Mouse (Mus musculus) adipocyte (in vitro differentiated cells): Measurements from ENCODE around the gene Setd1b.

Source experiments
- DNase-seq: peaks from one replicate; pipeline ENCODE4 v3.0.0-alpha.2; 2016; ENCODE audit warnings: low spot score

Setd1b gene

GRCm38 (mm10) chr5:123142161-123143157 lies at the start of gene Setd1b:
TSS of gene Setd1b (plus strand) at chr5:123142193.
- peak; percentile 68 for DNase-seq

DNA sequence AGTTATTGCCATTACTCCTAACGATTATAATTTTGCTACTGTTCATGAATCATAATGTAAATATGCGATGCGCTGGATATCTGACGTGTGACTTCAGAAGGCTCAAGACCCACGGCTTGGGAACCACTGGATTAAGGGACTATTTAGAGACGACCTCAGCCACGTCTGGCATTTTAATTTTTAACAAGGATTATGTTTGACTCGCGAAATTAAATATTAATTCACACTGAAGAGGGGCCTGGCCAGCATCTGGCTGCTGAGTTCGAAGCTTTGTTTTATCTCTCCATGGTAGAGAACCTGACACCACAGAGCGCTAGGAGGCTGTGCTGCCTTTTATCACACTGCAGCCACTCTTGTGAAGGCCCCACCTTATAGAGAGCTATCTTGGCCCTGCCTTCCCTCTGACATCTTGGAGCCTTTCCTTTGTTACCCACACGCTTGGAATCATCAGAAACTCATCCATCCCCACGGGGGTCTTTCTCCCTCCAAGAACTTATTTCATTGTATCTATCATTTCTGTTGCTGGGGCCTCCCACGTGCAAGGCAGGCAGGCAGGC lies 48.8 kb upstream of the Setd1b start:
- DNase-seq: no peak

DNA sequence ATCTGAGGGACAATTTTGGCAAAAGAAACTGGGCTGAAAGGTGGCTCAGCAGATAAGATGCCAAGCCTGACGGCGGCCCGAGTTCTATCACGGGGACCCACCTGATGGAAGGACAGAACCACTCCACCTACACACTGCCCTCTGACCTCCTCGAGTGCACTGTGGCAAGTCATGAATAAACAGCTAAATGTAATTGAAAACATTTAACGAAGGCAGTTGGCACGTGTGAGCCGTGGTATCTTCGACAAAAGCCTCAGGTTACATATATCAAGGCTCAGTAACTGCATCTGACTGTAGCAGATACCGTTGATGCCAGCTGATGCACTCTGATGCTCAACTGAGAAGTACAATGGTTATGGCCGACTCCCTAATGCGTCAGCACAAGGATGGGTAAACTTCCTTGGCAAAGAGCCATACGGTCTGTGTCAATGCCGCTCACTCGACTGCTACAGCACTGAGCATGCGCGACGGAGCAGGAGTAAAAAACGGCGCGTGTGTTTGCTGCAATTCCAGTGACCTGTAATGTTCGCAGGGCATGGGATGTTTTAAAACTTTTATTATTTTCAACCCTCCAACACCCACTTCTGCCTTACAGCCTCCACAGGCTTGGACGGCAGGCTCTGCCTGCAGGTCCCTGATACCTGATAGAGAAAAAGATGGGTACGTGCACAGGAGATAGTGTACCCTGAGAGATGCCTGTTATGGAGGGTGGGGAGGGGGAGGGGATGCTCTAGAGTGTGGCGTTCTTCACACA lies 47.6 kb upstream of the Setd1b start:
- no peak for DNase-seq

- no peak for DNase-seq
Observed at GRCm38 (mm10) chr5:123096299-123096698, 45.7 kb upstream of the Setd1b start.

GRCm38 (mm10) chr5:123098487-123098886 lies 43.5 kb upstream of the Setd1b start:
- no peak for DNase-seq

- DNase-seq: no peak
Observed at GRCm38 (mm10) chr5:123102376-123102775, 39.6 kb upstream of the Setd1b start.

DNA sequence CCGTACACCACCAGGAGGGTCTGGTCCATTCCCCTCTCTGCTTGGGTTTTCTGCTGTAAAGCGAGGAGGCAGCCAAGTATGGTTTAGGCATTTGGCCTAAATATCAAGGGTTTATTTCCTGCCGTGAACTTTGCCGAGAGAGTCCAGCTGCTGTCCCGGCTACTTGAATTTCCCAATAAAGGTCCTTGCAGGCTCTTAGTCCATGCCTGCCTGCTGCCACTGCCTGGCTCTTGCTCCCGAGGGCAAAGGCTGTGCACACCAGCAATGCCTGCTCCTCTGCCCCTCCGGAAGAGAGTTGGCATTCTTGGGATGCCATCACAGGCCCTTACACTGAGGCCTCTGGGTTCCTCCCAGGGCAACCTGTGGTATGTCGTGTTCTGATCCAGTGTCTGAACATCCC lies 38.4 kb upstream of the Setd1b start:
- peak; percentile 93 for DNase-seq

GRCm38 (mm10) chr5:123104769-123105168 lies 37.2 kb upstream of the Setd1b start:
- DNase-seq: no peak

GRCm38 (mm10) chr5:123109452-123110203 lies 32.4 kb upstream of the Setd1b start:
- DNase-seq: no peak

DNA sequence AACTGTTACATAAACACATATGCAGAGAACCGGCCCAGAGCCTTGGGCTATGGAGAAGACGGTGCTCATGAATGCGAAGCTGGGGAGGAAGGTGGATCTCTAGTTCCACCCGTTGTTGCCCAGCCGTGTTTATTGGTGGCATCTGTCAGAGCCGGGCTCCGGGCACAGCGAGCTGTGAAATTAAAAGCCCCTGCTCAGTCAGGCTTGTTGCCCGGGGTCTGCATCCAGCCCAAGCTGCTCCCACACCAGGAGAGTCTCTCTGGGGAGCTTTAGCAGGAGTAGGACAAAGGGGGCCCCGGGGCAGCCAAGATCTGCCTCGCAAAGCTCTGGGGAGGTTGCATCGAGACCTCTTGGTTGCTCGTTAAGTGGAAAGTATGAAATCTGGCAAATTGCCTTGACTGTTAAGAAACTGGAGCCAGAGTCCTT lies 31.7 kb upstream of the Setd1b start:
- DNase-seq: peak; percentile 88

- DNase-seq: peak; percentile 62
Observed at GRCm38 (mm10) chr5:123114109-123114508, 27.9 kb upstream of the Setd1b start.

DNA sequence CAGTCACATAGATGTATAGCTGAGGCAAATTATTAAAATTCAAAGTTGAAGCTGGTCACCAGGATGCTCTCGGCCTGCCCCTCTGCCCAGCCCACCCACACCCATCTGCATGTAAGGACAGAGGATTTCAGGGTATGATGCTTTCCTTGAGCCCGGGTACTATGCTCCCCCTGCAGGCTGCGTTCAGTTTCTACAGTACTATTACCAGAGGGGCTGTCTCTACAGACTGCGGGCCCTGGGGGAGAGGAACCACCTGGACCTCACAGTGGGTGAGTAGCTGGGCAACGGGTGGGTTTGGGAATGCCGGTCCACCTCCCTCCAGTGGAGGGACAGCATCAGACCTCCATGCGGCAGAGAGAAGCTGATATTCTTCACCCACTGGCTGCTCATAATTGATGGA lies 27.1 kb upstream of the Setd1b start:
- DNase-seq: no peak

DNA sequence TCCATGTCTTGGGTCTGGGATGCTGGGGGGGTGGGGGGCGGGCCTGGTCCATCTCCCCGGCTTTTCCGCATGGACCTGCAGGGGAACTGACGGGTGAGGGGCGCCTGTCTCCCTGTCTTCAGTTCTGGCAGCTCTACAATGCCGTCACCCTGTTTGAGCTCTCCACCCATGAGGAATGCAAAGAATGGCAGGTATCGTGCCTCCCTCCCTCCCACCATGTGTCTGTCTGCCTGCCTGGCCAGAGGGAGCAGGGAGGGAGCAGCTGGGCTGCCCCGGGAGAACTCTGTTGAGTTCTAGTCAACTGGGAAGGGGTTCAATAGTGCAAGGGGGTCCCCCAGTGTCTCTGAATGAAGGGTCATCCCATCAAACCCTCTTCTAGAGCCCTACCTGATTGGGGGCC lies 25.9 kb upstream of the Setd1b start:
- DNase-seq: no peak

GRCm38 (mm10) chr5:123117257-123117656 lies 24.7 kb upstream of the Setd1b start:
- peak; percentile 76 for DNase-seq

GRCm38 (mm10) chr5:123117773-123118172 lies 24.2 kb upstream of the Setd1b start:
- DNase-seq: no peak

DNA sequence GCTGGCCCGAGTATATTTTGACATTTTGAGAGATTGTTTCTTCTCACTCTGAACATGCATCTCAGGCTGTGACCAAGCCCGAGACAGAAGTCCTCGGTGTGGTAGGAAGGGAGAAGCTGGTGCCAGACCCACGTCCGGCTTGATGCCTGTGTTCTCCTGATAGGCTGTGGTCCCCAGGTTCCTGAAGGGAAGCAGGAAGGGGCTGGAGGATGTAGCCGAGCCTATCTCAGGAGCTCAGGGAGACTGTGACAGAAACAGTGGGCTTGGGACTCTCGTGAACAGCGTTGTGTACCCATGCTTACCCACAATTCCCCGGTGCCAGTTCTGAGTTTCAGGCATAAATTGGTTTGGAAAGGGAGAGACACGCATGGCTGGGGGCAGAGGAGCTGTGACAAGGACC lies 23.2 kb upstream of the Setd1b start:
- no peak for DNase-seq

DNA sequence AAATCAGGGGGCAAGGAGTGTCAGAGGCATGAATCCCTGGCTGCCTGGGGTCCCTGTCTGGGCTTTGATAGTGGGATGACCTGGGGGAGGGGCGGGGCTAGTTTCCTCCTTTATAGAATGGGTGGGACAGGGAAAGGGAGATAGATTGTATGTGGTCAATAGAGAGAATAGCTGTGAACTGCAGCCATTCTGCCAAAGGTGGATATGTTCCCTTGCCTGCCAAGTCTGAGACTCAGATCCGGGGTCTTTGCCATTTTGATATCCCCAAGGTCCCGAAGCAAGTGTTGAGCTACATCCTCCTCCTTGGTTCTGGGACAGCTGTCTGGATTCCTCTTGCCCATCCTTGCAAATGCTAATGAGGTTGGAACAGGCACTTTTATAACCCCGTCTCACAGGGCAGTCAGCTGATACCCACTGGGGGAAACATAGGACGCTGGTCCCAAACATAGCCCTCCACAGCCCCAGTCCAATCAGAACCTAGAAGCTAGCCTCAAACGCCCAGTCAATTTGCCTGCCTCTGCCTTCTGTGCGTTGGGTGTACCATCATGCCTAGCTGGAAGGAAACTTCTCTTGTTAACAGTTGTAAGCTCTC lies 21.3 kb upstream of the Setd1b start:
- no peak for DNase-seq

DNA sequence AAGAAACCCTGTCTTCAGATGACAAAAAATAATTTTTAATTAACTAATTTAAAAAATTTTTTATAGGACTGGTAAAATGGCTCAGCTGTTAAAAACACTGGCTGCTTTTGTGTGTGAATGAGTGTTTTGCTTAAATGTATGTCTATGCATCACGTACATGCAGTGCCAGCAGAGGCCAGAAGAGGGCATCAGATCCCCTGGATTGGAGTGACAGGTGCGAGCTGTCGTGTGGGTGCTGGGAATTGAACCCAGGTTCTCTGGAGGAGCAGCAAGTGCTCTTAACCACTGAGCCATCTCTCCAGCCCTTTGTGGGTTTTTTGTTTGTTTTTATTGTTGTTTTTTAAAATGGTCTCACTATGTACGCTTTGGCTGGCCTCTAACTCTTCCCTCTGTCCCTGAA lies 19.8 kb upstream of the Setd1b start:
- no peak for DNase-seq

GRCm38 (mm10) chr5:123125105-123125504 lies 16.9 kb upstream of the Setd1b start:
- DNase-seq: no peak

DNA sequence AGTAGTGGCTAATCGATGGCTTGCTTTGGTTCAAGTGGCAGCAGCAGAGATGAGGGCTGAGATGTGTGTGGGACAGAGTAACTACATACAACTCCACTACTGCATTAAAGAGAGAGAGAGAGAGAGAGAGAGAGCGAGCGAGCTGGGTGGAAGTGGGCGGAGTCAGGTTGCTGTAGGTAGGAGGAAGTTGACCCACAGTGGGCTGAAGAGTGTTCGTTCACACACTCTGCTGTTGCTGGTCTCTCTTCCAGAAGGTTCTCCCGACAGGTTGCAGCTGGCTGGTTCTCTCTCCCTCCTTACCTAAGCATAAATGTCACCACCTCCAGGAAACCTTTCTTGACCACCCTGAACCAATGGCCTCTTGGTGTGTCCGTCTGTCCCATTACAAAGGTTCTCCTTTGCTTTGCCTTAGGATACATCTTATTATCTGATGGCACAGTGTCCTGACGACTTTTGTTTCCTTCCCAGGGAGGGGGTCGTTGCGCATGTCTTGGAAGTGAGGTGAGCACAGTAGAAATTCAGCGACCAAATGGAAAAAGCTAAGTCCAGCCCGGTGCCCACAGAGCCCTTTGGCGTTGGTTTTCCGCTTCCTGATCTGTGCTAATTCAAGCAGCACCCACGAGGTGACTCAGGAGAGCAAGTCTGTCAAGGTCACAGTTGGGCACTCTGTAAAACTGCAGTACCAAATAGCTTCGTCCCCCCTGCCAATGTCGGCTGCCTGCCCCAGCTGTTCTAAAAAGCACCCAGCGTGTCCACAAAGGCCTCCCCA lies 16.2 kb upstream of the Setd1b start:
- no peak for DNase-seq

- no peak for DNase-seq
Observed at GRCm38 (mm10) chr5:123127031-123127430, 15.0 kb upstream of the Setd1b start.
